Mouse (Mus musculus) forebrain, embryonic 13.5 days (tissue): ENCODE data around the gene Ltn1. TPM values are rescaled to one million over a fixed set of nuclear protein-coding genes. Genes with fewer than 3 reads are reported as not detected.

Source experiments
- ATAC-seq: fragments of 200-750 bp; cut with Nextera tagmentation; 2 replicates; pipeline ENCODE4 v1.8.0; 2017
- H3K27ac ChIP-seq: fragments of 300-500 bp; sonication (generic); 2 replicates; pipeline ENCODE4 v1.5.1; 2015; ENCODE audit warnings: inconsistent platforms, mild to moderate bottlenecking, moderate library complexity
- H3K27me3 ChIP-seq: fragments of 300-500 bp; sonication (generic); 2 replicates; pipeline ENCODE4 v1.6.1; 2015; ENCODE audit warnings: mild to moderate bottlenecking, inconsistent platforms
- H3K36me3 ChIP-seq: fragments of 300-500 bp; sonication (generic); 2 replicates; pipeline ENCODE4 v1.6.1; 2015; ENCODE audit warnings: mild to moderate bottlenecking, inconsistent platforms; ENCODE audit not compliant: poor library complexity, severe bottlenecking
- H3K4me1 ChIP-seq: fragments of 300-500 bp; sonication (generic); 2 replicates; pipeline ENCODE4 v1.6.1; 2015; ENCODE audit warnings: inconsistent platforms
- H3K4me2 ChIP-seq: fragments of 300-500 bp; sonication (generic); 2 replicates; pipeline ENCODE4 v1.6.1; 2015; ENCODE audit warnings: inconsistent platforms, mild to moderate bottlenecking, moderate library complexity
- H3K4me3 ChIP-seq: fragments of 300-500 bp; sonication (generic); 2 replicates; pipeline ENCODE4 v1.5.1; 2015; ENCODE audit warnings: mild to moderate bottlenecking, inconsistent platforms
- H3K9ac ChIP-seq: fragments of 300-500 bp; sonication (generic); 2 replicates; pipeline ENCODE4 v1.6.1; 2015; ENCODE audit warnings: mild to moderate bottlenecking, inconsistent platforms
- H3K9me3 ChIP-seq: fragments of 300-500 bp; sonication (generic); replicated peaks from 2 replicates; pipeline ENCODE4 v1.6.1; 2016; ENCODE audit warnings: inconsistent platforms
- WGBS: fragments of 180-500 bp; shearing (Covaris S2); methylation state at CpG from one replicate; pipeline ENCODE4 v1.1.7; 2015; 5-methylcytosine and 5-hydroxymethylcytosine counted together
- polyA plus RNA-seq: library from polyadenylated mRNA; unstranded; fragments of >200 nt; fragmentation: Nextera tagmentation; extraction: Ambion mirVana; gene quantifications from 2 replicates; pipeline ENCODE4 v1.2.1, GENCODE M21; 2015

Gene Ltn1
- 26.0 and 29.9 TPM in 2 replicates for polyA plus RNA-seq

- Histone ChIP-seq H3K9me3 (no peaks in the 10 kb centered on the region), H3K36me3 (no peaks in the 10 kb centered on the region), H3K4me2 (peak within 1 kb of the TSS; percentile 76), H3K4me1 (peaks cover 9% of the 10 kb centered on the region), H3K27ac (no peak within 1 kb of the TSS; the same call in 1 of the 2 replicates), H3K9ac (peak within 1 kb of the TSS; percentile 85), H3K4me3 (peak within 1 kb of the TSS; percentile 90), H3K27me3 (no peaks in the 10 kb centered on the region)
- ATAC-seq, result peak; percentile 100
- WGBS, result 1% methylated on average over 55 of the region's 56 CpGs
Observed at GRCm38 (mm10) chr16:87432033-87432814, at the start of gene Ltn1. Gene Ltn1, minus strand, starts transcription at chr16:87432612.

- Histone ChIP-seq H3K4me1 (no peaks in the 10 kb centered on the region), H3K9ac (no peak overlapping the region), H3K4me3 (no peak overlapping the region), H3K4me2 (no peak overlapping the region), H3K27ac (no peak overlapping the region), H3K27me3 (no peaks in the 10 kb centered on the region), H3K36me3 (peaks cover 83% of the 10 kb centered on the region), H3K9me3 (no peaks in the 10 kb centered on the region)
- 89% methylated on average over 4 of the region's 4 CpGs for WGBS
- ATAC-seq, result no peak
Observed at GRCm38 (mm10) chr16:87470579-87470978, 38.2 kb upstream of the Ltn1 start.

GRCm38 (mm10) chr16:87458752-87459151 lies 26.3 kb upstream of the Ltn1 start:
- no peak overlapping the region for H3K9ac ChIP-seq
- peaks cover 32% of the 10 kb centered on the region for H3K36me3 ChIP-seq
- no peak overlapping the region for H3K4me2 ChIP-seq
- no peak for ATAC-seq
- no peak overlapping the region for H3K4me3 ChIP-seq
- H3K4me1 ChIP-seq, result peaks cover 21% of the 10 kb centered on the region
- WGBS, result 98% methylated on average over 3 of the region's 3 CpGs
- H3K27ac ChIP-seq, result no peak overlapping the region
- H3K9me3 ChIP-seq, result no peaks in the 10 kb centered on the region
- no peaks in the 10 kb centered on the region for H3K27me3 ChIP-seq

GRCm38 (mm10) chr16:87455180-87455611 lies 22.8 kb upstream of the Ltn1 start:
- 0 out of 2 replicates have a peak, but pooled peaks cover 8% of the 10 kb centered on the region for H3K36me3 ChIP-seq
- peak overlapping the region; percentile 93 for H3K4me3 ChIP-seq
- WGBS, result under 1% methylated on average over 38 of the region's 38 CpGs
- peaks cover 3% of the 10 kb centered on the region; the same call in 1 of the 2 replicates for H3K27me3 ChIP-seq
- H3K9ac ChIP-seq, result peak overlapping the region; percentile 88
- H3K9me3 ChIP-seq, result no peaks in the 10 kb centered on the region
- peak overlapping the region; percentile 76 for H3K27ac ChIP-seq
- H3K4me1 ChIP-seq, result peaks cover 21% of the 10 kb centered on the region
- H3K4me2 ChIP-seq, result peak overlapping the region; percentile 95
- ATAC-seq, result no peak; the same call in 1 of the 2 replicates

GRCm38 (mm10) chr16:87454419-87455179 lies 22.2 kb upstream of the Ltn1 start, which contains the start of gene Usp16:
Gene Usp16, plus strand, starts transcription at chr16:87454703.
- 7% methylated on average over 42 of the region's 45 CpGs for WGBS
- Histone ChIP-seq H3K9me3 (no peaks in the 10 kb centered on the region), H3K9ac (peak within 1 kb of the TSS; percentile 88), H3K4me2 (peak within 1 kb of the TSS; percentile 95), H3K27ac (peak within 1 kb of the TSS; percentile 76), H3K4me1 (peaks cover 21% of the 10 kb centered on the region), H3K36me3 (0 out of 2 replicates have a peak, but pooled peaks cover 8% of the 10 kb centered on the region), H3K4me3 (peak within 1 kb of the TSS; percentile 93), H3K27me3 (peaks cover 3% of the 10 kb centered on the region; the same call in 1 of the 2 replicates)
- ATAC-seq, result peak; percentile 99

GRCm38 (mm10) chr16:87453226-87453625 lies 20.8 kb upstream of the Ltn1 start:
- no peak for ATAC-seq
- H3K4me1 ChIP-seq, result peaks cover 21% of the 10 kb centered on the region
- no peaks in the 10 kb centered on the region for H3K36me3 ChIP-seq
- no peak overlapping the region for H3K4me2 ChIP-seq
- WGBS, result 83% methylated on average over 2 of the region's 2 CpGs
- H3K27ac ChIP-seq, result no peak overlapping the region
- no peak overlapping the region for H3K9ac ChIP-seq
- no peaks in the 10 kb centered on the region for H3K9me3 ChIP-seq
- peaks cover 3% of the 10 kb centered on the region; the same call in 1 of the 2 replicates for H3K27me3 ChIP-seq
- H3K4me3 ChIP-seq, result no peak overlapping the region

GRCm38 (mm10) chr16:87445528-87445927 lies 13.1 kb upstream of the Ltn1 start:
- 93% methylated on average over 3 of the region's 3 CpGs for WGBS
- Histone ChIP-seq H3K4me3 (no peak overlapping the region), H3K4me2 (no peak overlapping the region), H3K36me3 (no peaks in the 10 kb centered on the region), H3K4me1 (peaks cover 11% of the 10 kb centered on the region), H3K27me3 (no peaks in the 10 kb centered on the region), H3K9ac (no peak overlapping the region), H3K9me3 (no peaks in the 10 kb centered on the region), H3K27ac (no peak overlapping the region)
- no peak for ATAC-seq

- Histone ChIP-seq H3K36me3 (no peaks in the 10 kb centered on the region), H3K27ac (no peak overlapping the region), H3K4me3 (no peak overlapping the region), H3K4me1 (peaks cover 11% of the 10 kb centered on the region), H3K9me3 (no peaks in the 10 kb centered on the region), H3K27me3 (no peaks in the 10 kb centered on the region), H3K4me2 (no peak overlapping the region), H3K9ac (no peak overlapping the region)
- no peak for ATAC-seq
Observed at GRCm38 (mm10) chr16:87445110-87445509, 12.7 kb upstream of the Ltn1 start.

- H3K9me3 ChIP-seq, result no peaks in the 10 kb centered on the region
- H3K27ac ChIP-seq, result no peak overlapping the region
- no peak for ATAC-seq
- WGBS, result 52% methylated on average over 1 of the region's 1 CpGs
- no peaks in the 10 kb centered on the region for H3K27me3 ChIP-seq
- H3K9ac ChIP-seq, result no peak overlapping the region
- H3K4me3 ChIP-seq, result no peak overlapping the region
- no peak overlapping the region for H3K4me2 ChIP-seq
- H3K4me1 ChIP-seq, result peaks cover 17% of the 10 kb centered on the region
- no peaks in the 10 kb centered on the region for H3K36me3 ChIP-seq
Observed at GRCm38 (mm10) chr16:87444071-87444470, 11.7 kb upstream of the Ltn1 start.

GRCm38 (mm10) chr16:87443245-87443644 lies 10.8 kb upstream of the Ltn1 start:
- H3K9me3 ChIP-seq, result no peaks in the 10 kb centered on the region
- no peaks in the 10 kb centered on the region for H3K27me3 ChIP-seq
- H3K4me2 ChIP-seq, result no peak overlapping the region
- H3K27ac ChIP-seq, result no peak overlapping the region
- no peak for ATAC-seq
- peaks cover 17% of the 10 kb centered on the region for H3K4me1 ChIP-seq
- no peaks in the 10 kb centered on the region for H3K36me3 ChIP-seq
- H3K4me3 ChIP-seq, result no peak overlapping the region
- H3K9ac ChIP-seq, result no peak overlapping the region

GRCm38 (mm10) chr16:87442291-87442690 lies 9.9 kb upstream of the Ltn1 start:
- Histone ChIP-seq H3K27ac (no peak overlapping the region), H3K4me1 (peaks cover 17% of the 10 kb centered on the region), H3K9ac (no peak overlapping the region), H3K9me3 (no peaks in the 10 kb centered on the region), H3K4me2 (no peak overlapping the region), H3K36me3 (no peaks in the 10 kb centered on the region), H3K4me3 (no peak overlapping the region), H3K27me3 (no peaks in the 10 kb centered on the region)
- ATAC-seq, result no peak
- WGBS, result 60% methylated on average over 5 of the region's 5 CpGs

- H3K4me1 ChIP-seq, result peaks cover 17% of the 10 kb centered on the region
- H3K4me2 ChIP-seq, result peak overlapping the region; percentile 82
- H3K36me3 ChIP-seq, result no peaks in the 10 kb centered on the region
- H3K4me3 ChIP-seq, result peak overlapping the region; percentile 79
- 21% methylated on average over 9 of the region's 9 CpGs for WGBS
- no peak overlapping the region for H3K27ac ChIP-seq
- H3K9ac ChIP-seq, result peak overlapping the region; percentile 85
- ATAC-seq, result no peak
- no peaks in the 10 kb centered on the region for H3K27me3 ChIP-seq
- H3K9me3 ChIP-seq, result no peaks in the 10 kb centered on the region
Observed at GRCm38 (mm10) chr16:87441089-87441488, 8.7 kb upstream of the Ltn1 start.
